Mouse (Mus musculus) kidney, postnatal 14 days (tissue): ENCODE results near the gene Mybpc1.

Source experiments
- DNase-seq: peaks from one replicate; pipeline ENCODE4 v3.0.0; 2022; ENCODE audit warnings: mixed read lengths

Mybpc1 gene

GRCm38 (mm10) chr10:88604943-88605342 lies at the start of gene Mybpc1:
Gene Mybpc1, minus strand, starts transcription at chr10:88605152.
- DNase-seq = peak; percentile 7

GRCm38 (mm10) chr10:88645448-88645847 lies 40.5 kb upstream of the Mybpc1 start:
- DNase-seq = peak; percentile 30

- no peak for DNase-seq
Observed at GRCm38 (mm10) chr10:88631330-88631953, 26.5 kb upstream of the Mybpc1 start.

GRCm38 (mm10) chr10:88630663-88631329 lies 25.8 kb upstream of the Mybpc1 start:
- no peak for DNase-seq

- no peak for DNase-seq
Observed at GRCm38 (mm10) chr10:88627052-88627451, 22.1 kb upstream of the Mybpc1 start.

GRCm38 (mm10) chr10:88626176-88626575 lies 21.2 kb upstream of the Mybpc1 start:
- DNase-seq = no peak

- DNase-seq = no peak
Observed at GRCm38 (mm10) chr10:88624300-88624699, 19.3 kb upstream of the Mybpc1 start.

- DNase-seq = peak; percentile 8
Observed at GRCm38 (mm10) chr10:88622624-88623023, 17.7 kb upstream of the Mybpc1 start.

- DNase-seq = no peak
Observed at GRCm38 (mm10) chr10:88620809-88621208, 15.9 kb upstream of the Mybpc1 start.

- no peak for DNase-seq
Observed at GRCm38 (mm10) chr10:88613051-88613450, 8.1 kb upstream of the Mybpc1 start.

- DNase-seq = no peak
Observed at GRCm38 (mm10) chr10:88606686-88607085, 1.7 kb upstream of the Mybpc1 start.

- DNase-seq = no peak
Observed at GRCm38 (mm10) chr10:88606065-88606464, 1.1 kb upstream of the Mybpc1 start.

GRCm38 (mm10) chr10:88603773-88604172 lies 1.2 kb downstream of the Mybpc1 start:
- no peak for DNase-seq

- DNase-seq = no peak
Observed at GRCm38 (mm10) chr10:88603256-88603655, 1.7 kb downstream of the Mybpc1 start.

GRCm38 (mm10) chr10:88600591-88600990 lies 4.4 kb downstream of the Mybpc1 start:
- no peak for DNase-seq

GRCm38 (mm10) chr10:88592316-88592715 lies 12.6 kb downstream of the Mybpc1 start:
- DNase-seq = no peak

- DNase-seq = no peak
Observed at GRCm38 (mm10) chr10:88591042-88591441, 13.9 kb downstream of the Mybpc1 start.

- DNase-seq = no peak
Observed at GRCm38 (mm10) chr10:88584469-88584868, 20.5 kb downstream of the Mybpc1 start.

- no peak for DNase-seq
Observed at GRCm38 (mm10) chr10:88580786-88581185, 24.2 kb downstream of the Mybpc1 start.

GRCm38 (mm10) chr10:88578651-88579050 lies 26.3 kb downstream of the Mybpc1 start:
- no peak for DNase-seq

- DNase-seq = peak; percentile 4
Observed at GRCm38 (mm10) chr10:88574115-88574635, 30.8 kb downstream of the Mybpc1 start.

- DNase-seq = no peak
Observed at GRCm38 (mm10) chr10:88572123-88572522, 32.8 kb downstream of the Mybpc1 start.

GRCm38 (mm10) chr10:88557046-88557445 lies 47.9 kb downstream of the Mybpc1 start:
- no peak for DNase-seq

- DNase-seq = no peak
Observed at GRCm38 (mm10) chr10:88552738-88553137, 52.2 kb downstream of the Mybpc1 start.
